ENCODE assay signal across 8 mouse cellular contexts in the genomic region with DNA sequence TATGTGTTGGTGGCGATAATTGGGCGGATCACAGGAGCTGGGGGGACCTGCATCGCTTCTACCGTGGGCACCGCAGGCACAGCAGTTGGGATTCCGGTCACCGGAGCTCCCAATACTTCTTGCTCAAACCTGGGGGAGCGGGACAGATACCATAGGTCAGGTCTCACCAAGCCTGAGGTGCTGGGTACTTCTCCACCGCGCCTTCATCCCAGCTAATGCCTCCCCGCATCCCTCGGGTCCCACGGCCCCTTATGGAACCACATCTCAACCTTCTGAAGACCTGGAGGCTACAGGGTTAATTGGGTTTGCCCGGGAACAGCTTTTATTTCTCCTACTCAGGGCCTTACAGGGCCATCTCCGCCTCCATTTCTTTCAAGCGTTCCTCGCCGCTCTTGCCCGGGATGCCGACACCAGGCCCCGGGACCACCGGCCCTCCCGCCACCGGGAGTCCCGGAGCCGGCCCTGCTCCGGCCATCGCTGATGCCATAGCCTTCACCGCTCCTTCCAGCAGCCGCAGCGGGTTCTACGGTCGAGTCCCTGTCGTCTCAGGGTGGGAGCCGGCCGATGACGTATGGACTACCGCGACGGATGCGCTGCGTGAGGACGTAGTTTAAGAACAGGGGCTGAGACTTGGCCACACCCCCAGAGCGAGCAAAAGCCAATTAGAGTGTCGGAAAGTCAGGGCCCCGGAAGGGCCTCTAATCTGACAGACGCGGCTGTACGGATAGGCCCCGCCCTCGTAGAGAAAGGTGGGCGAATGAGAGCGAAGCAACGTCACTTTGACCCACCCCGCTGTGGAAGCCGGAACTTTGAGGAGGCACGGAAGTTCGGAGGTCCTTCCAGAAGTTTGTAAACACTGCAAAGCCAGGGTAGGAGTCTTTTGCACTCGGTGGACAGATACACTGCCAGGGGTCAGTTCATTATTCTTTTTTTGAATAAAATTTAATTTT. TPM values are rescaled to one million over a fixed set of nuclear protein-coding genes. Genes with fewer than 3 reads are reported as not detected.
A peak's percentile ranks its signal among the peaks of the same experiment; 100 is the strongest.
DNase-seq lines count a peak whose midpoint lies in the region; ATAC-seq and TF ChIP-seq lines count a peak whose summit lies in the region.

A gene (minus strand): TSS at position 727 of the 950 bp plus-strand sequence.

- peak within 1 kb of the TSS; percentile 100 for H3K4me3 ChIP-seq in E14TG2a.4 (replicated peaks; ENCODE audit: low read length)
- peak within 1 kb of the TSS; percentile 84 for H3K4me3 ChIP-seq in forebrain, embryonic 12.5 days (replicated peaks)
- peak within 1 kb of the TSS; percentile 99 for H3K4me3 ChIP-seq in heart, postnatal 0 days (ENCODE audit: low read depth, low read length)
- peak within 1 kb of the TSS; percentile 94 for H3K4me3 ChIP-seq in liver, embryonic 16.5 days (ENCODE audit: low read depth, low read length)
- peak within 1 kb of the TSS; percentile 81 for H3K4me3 ChIP-seq in neural tube, embryonic 13.5 days
- H3K4me3 ChIP-seq in testis, adult 2 months (ENCODE audit: control insufficient read depth, low read depth, low read length): peak within 1 kb of the TSS; percentile 96

- peak; percentile 99 for ATAC-seq in forebrain, embryonic 12.5 days (ENCODE audit: low FRiP score)
- peak; percentile 100 for ATAC-seq in heart, postnatal 0 days (ENCODE audit: insufficient read depth, low read depth)
- peak; percentile 100 for ATAC-seq in liver, embryonic 16.5 days (ENCODE audit: low read depth)
- peak; percentile 100 for ATAC-seq in neural tube, embryonic 13.5 days (ENCODE audit: low read depth)

- 0 out of 2 replicates have a peak within 1 kb of the TSS, but pooled peaks have one; percentile 38 for H3K27ac ChIP-seq in forebrain, embryonic 12.5 days
- peak within 1 kb of the TSS; percentile 79 for H3K27ac ChIP-seq in heart, postnatal 0 days (ENCODE audit: low read depth)
- H3K27ac ChIP-seq in liver, embryonic 16.5 days (ENCODE audit: low read length): peak within 1 kb of the TSS; percentile 80
- peak within 1 kb of the TSS; percentile 75; the same call in 1 of the 2 replicates for H3K27ac ChIP-seq in neural tube, embryonic 13.5 days (replicated peaks)
- H3K27ac ChIP-seq in testis, adult 2 months (ENCODE audit: control insufficient read depth, insufficient read depth, low read depth, low read length): peak within 1 kb of the TSS; percentile 81

- peaks cover 73% of the 10 kb centered on the region for H3K36me3 ChIP-seq in E14TG2a.4 (ENCODE audit: insufficient read depth, low read length)
- H3K36me3 ChIP-seq in forebrain, embryonic 12.5 days (replicated peaks): peaks cover 60% of the 10 kb centered on the region
- peaks cover 42% of the 10 kb centered on the region for H3K36me3 ChIP-seq in heart, postnatal 0 days (replicated peaks; ENCODE audit: control insufficient read depth, insufficient read depth, low read length)
- H3K36me3 ChIP-seq in liver, embryonic 16.5 days (ENCODE audit: control insufficient read depth, insufficient read depth): peaks cover 31% of the 10 kb centered on the region
- H3K36me3 ChIP-seq in neural tube, embryonic 13.5 days: peaks cover 53% of the 10 kb centered on the region
- H3K36me3 ChIP-seq in testis, adult 2 months (ENCODE audit: control insufficient read depth, insufficient read depth, low read length): no peaks in the 10 kb centered on the region

- H3K9ac ChIP-seq in forebrain, embryonic 12.5 days: peak within 1 kb of the TSS; percentile 90
- peak within 1 kb of the TSS; percentile 95 for H3K9ac ChIP-seq in heart, postnatal 0 days (replicated peaks; ENCODE audit: low read depth, low read length)
- peak within 1 kb of the TSS; percentile 95 for H3K9ac ChIP-seq in liver, embryonic 16.5 days (ENCODE audit: low read depth, low read length)
- H3K9ac ChIP-seq in neural tube, embryonic 13.5 days: peak within 1 kb of the TSS; percentile 90

- H3K27me3 ChIP-seq in E14TG2a.4 (ENCODE audit: insufficient read depth, low read length): no peaks in the 10 kb centered on the region
- H3K27me3 ChIP-seq in forebrain, embryonic 12.5 days: no peaks in the 10 kb centered on the region
- H3K27me3 ChIP-seq in heart, postnatal 0 days (ENCODE audit: control insufficient read depth, insufficient read depth, low read length): no peaks in the 10 kb centered on the region
- H3K27me3 ChIP-seq in liver, embryonic 16.5 days (ENCODE audit: control insufficient read depth, insufficient read depth, low read depth, low read length): no peaks in the 10 kb centered on the region
- no peaks in the 10 kb centered on the region for H3K27me3 ChIP-seq in neural tube, embryonic 13.5 days
- no peaks in the 10 kb centered on the region for H3K27me3 ChIP-seq in testis, adult 2 months (ENCODE audit: control insufficient read depth, insufficient read depth, low read length)

- no peaks in the 10 kb centered on the region for H3K9me3 ChIP-seq in E14TG2a.4 (ENCODE audit: low read length)
- no peaks in the 10 kb centered on the region for H3K9me3 ChIP-seq in forebrain, embryonic 12.5 days
- H3K9me3 ChIP-seq in heart, postnatal 0 days (replicated peaks; ENCODE audit: control insufficient read depth, low read length): no peaks in the 10 kb centered on the region
- H3K9me3 ChIP-seq in liver, embryonic 16.5 days (replicated peaks; ENCODE audit: control insufficient read depth, low read length): no peaks in the 10 kb centered on the region
- H3K9me3 ChIP-seq in neural tube, embryonic 13.5 days: no peaks in the 10 kb centered on the region

- no peak for TF ChIP-seq EP300 in heart, postnatal 0 days (IDR thresholded peaks at IDR 0.05; ENCODE audit: low read depth)

- peak; percentile 77 for TF ChIP-seq POLR2A in testis, adult 2 months (IDR thresholded peaks at IDR 0.05; ENCODE audit: control insufficient read depth, low read depth, low read length)

- peaks cover 20% of the 10 kb centered on the region for H3K4me1 ChIP-seq in E14TG2a.4 (replicated peaks; ENCODE audit: low read depth, low read length)
- H3K4me1 ChIP-seq in forebrain, embryonic 12.5 days: peaks cover 19% of the 10 kb centered on the region
- H3K4me1 ChIP-seq in heart, postnatal 0 days (ENCODE audit: control insufficient read depth, insufficient read depth): peaks cover 8% of the 10 kb centered on the region; the same call in 1 of the 2 replicates
- peaks cover 6% of the 10 kb centered on the region for H3K4me1 ChIP-seq in liver, embryonic 16.5 days (ENCODE audit: control insufficient read depth, low read depth, low read length)
- H3K4me1 ChIP-seq in neural tube, embryonic 13.5 days (replicated peaks): peaks cover 16% of the 10 kb centered on the region
- peaks cover 5% of the 10 kb centered on the region for H3K4me1 ChIP-seq in testis, adult 2 months (ENCODE audit: control insufficient read depth, insufficient read depth, low read length)

- TF ChIP-seq CTCF in E14TG2a.4 (conservative IDR thresholded peaks at IDR 0.05; ENCODE audit: low read length): no peak
- no peak for TF ChIP-seq CTCF in heart, postnatal 0 days (IDR thresholded peaks at IDR 0.05; ENCODE audit: low read depth)
- TF ChIP-seq CTCF in testis, adult 2 months (IDR thresholded peaks at IDR 0.05; ENCODE audit: control insufficient read depth, insufficient read depth, insufficient replicate concordance, low read depth, low read length): no peak

- peak within 1 kb of the TSS; percentile 97 for H3K4me2 ChIP-seq in forebrain, embryonic 12.5 days
- peak within 1 kb of the TSS; percentile 93 for H3K4me2 ChIP-seq in heart, postnatal 0 days (ENCODE audit: low read depth, low read length)
- peak within 1 kb of the TSS; percentile 63 for H3K4me2 ChIP-seq in liver, embryonic 16.5 days (ENCODE audit: low read depth, low read length)
- peak within 1 kb of the TSS; percentile 93 for H3K4me2 ChIP-seq in neural tube, embryonic 13.5 days

- WGBS in forebrain, embryonic 12.5 days: 2% methylated on average over 59 of the region's 59 CpGs
- WGBS in heart, postnatal 0 days: under 1% methylated on average over 59 of the region's 59 CpGs
- under 1% methylated on average over 59 of the region's 59 CpGs for WGBS in liver, embryonic 16.5 days (ENCODE audit: insufficient replicate concordance)
- WGBS in neural tube, embryonic 13.5 days: 3% methylated on average over 59 of the region's 59 CpGs

- DNase-seq in c-Kit-positive CD71-positive TER-119-positive erythroid progenitor cells, embryonic 14.5 days (ENCODE audit: low spot score): peak; percentile 99
- peak; percentile 98 for DNase-seq in heart, postnatal 0 days (ENCODE audit: low spot score)
- peak; percentile 98 to 99 for DNase-seq in kidney, postnatal 4 days

RNA-seq across cellular contexts. Expression of the gene that starts here (rescaled TPM):
- 144 and 150 TPM in 2 replicates for polyA plus RNA-seq in forebrain, embryonic 12.5 days (2016; fragmentation: Nextera tagmentation; extraction: Ambion mirVana)
- 93.4 and 114 TPM in 2 replicates for total RNA-seq in heart, postnatal 0 days (2014; rRNA removed; ENCODE audit: low replicate concordance)
- polyA plus RNA-seq in heart, postnatal 0 days (2015; fragmentation: Nextera tagmentation; extraction: Ambion mirVana): 71.3 and 71.6 TPM in 2 replicates
- polyA plus RNA-seq in liver, embryonic 16.5 days (2015; fragmentation: Nextera tagmentation; extraction: Ambion mirVana): 41.9 and 43.4 TPM in 2 replicates
- polyA plus RNA-seq in neural tube, embryonic 13.5 days (2015; fragmentation: Nextera tagmentation; extraction: Ambion mirVana): 137 and 142 TPM in 2 replicates
- 27.1 and 33.0 TPM in 2 replicates for polyA plus RNA-seq in testis, adult 2 months (2012; rRNA removed)

Comparison
In these comparisons a context has a peak if more than half of its experiments do, and no peak if none do; other contexts are left out.
1. Peak in every context shown above with its lines: DNase-seq, ATAC-seq, H3K4me3 ChIP-seq and H3K27ac ChIP-seq.